Mouse (Mus musculus) kidney, embryonic 16.5 days (tissue): Measurements from ENCODE around the gene Gm15517. TPM values are rescaled to one million over a fixed set of nuclear protein-coding genes. Genes with fewer than 3 reads are reported as not detected.
"Not testable (repeated sequence)": the region's sequence is repeated elsewhere in the genome, so short reads cannot be mapped to it uniquely, and the experiment has no call there.

Experiments
- ATAC-seq: fragments of 200-750 bp; cut with Nextera tagmentation; 2 replicates; pipeline ENCODE4 v1.8.0; 2017; ENCODE audit warnings: moderate TSS enrichment; ENCODE audit not compliant: low FRiP score, low TSS enrichment
- H3K27ac ChIP-seq: fragments of 300-500 bp; sonication (generic); 2 replicates; pipeline ENCODE4 v1.5.1; 2014; ENCODE audit warnings: low read length
- H3K27me3 ChIP-seq: fragments of 300-500 bp; sonication (generic); 2 replicates; pipeline ENCODE4 v1.6.1; 2014; ENCODE audit warnings: low read length, control low read depth, mixed read lengths; ENCODE audit not compliant: insufficient read depth
- H3K36me3 ChIP-seq: fragments of 300-500 bp; sonication (generic); 2 replicates; pipeline ENCODE4 v1.6.1; 2014; ENCODE audit warnings: low read length, control low read depth, mixed read lengths; ENCODE audit not compliant: insufficient read depth
- H3K4me1 ChIP-seq: fragments of 300-500 bp; sonication (generic); 2 replicates; pipeline ENCODE4 v1.6.1; 2014; ENCODE audit warnings: low read length, control low read depth, mixed read lengths; ENCODE audit not compliant: insufficient read depth
- H3K4me2 ChIP-seq: fragments of 300-500 bp; sonication (generic); replicated peaks from 2 replicates; pipeline ENCODE4 v1.6.1; 2014; ENCODE audit warnings: low read depth, low read length
- H3K4me3 ChIP-seq: fragments of 300-500 bp; sonication (generic); 2 replicates; pipeline ENCODE4 v1.5.1; 2014; ENCODE audit warnings: mild to moderate bottlenecking, low read length
- H3K9ac ChIP-seq: fragments of 300-500 bp; sonication (generic); replicated peaks from 2 replicates; pipeline ENCODE4 v1.6.1; 2014; ENCODE audit warnings: low read length
- H3K9me3 ChIP-seq: fragments of 300-500 bp; sonication (generic); 2 replicates; pipeline ENCODE4 v1.6.1; 2016; ENCODE audit warnings: low read length, control low read depth
- WGBS: fragments of 180-500 bp; shearing (Covaris S2); extraction: QIAGEN DNeasy Blood & Tissue Kit; methylation state at CpG from one replicate; pipeline ENCODE4 v1.1.7; 2014; 5-methylcytosine and 5-hydroxymethylcytosine counted together
- polyA plus RNA-seq: library from polyadenylated mRNA; unstranded; fragments of >200 nt; fragmentation: Nextera tagmentation; extraction: Ambion mirVana; gene quantifications from 2 replicates; pipeline ENCODE4 v1.2.1, GENCODE M21; 2015

The Gm15517 gene
- polyA plus RNA-seq, 1 experiment from 2014 or later, result not detected

DNA sequence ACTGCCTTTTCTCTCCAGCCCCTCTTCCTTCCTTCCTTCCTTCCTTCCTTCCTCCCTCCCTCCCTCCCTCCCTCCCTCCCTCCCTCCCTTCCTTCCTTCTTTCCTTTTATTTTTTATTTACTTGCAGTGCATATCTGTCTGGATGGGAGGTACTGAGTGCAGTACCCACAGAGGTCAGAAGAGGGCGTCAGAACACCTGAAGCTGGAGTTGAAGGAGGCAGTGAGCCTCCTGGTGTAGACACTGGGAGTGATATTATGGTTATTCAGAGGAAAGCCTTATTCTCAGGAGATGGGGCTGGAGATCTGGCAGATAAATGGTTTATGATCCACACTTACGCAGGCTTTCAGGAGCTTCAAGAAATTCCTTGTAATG is 16.0 kb downstream of the Gm15517 start:
- Histone ChIP-seq H3K4me3 (no peak overlapping the region), H3K27me3 (peaks cover 3% of the 10 kb centered on the region; the same call in 1 of the 2 replicates), H3K4me1 (no peaks in the 10 kb centered on the region), H3K27ac (no peak overlapping the region), H3K9me3 (0 out of 2 replicates have a peak, but pooled peaks cover 4% of the 10 kb centered on the region), H3K4me2 (no peak overlapping the region), H3K36me3 (no peaks in the 10 kb centered on the region), H3K9ac (no peak overlapping the region)
- 42% methylated on average over 2 of the region's 2 CpGs for WGBS
- ATAC-seq, result no peak

DNA sequence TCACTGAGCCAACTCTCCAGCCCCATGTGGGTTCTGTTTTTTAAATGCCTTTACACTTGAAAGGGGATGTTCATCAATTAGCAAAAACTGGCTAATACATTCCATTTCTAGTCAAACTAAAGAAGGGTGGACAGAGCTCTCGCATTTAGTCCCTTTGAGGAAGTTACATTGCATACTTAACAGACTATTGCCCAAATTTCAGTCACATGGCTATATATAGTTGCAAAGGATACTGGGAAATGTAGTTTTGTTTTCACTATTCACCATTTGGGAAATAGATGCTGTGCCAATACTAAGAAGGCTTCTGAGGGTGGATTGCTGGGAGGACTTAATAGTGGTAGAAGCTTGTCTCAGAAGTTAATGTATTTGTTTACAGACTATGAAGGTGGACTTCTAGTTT is 19.7 kb downstream of the Gm15517 start:
- Histone ChIP-seq H3K27ac (no peak overlapping the region), H3K4me3 (no peak overlapping the region), H3K27me3 (no peaks in the 10 kb centered on the region), H3K4me1 (no peaks in the 10 kb centered on the region), H3K9ac (no peak overlapping the region), H3K9me3 (0 out of 2 replicates have a peak, but pooled peaks cover 4% of the 10 kb centered on the region), H3K4me2 (no peak overlapping the region), H3K36me3 (no peaks in the 10 kb centered on the region)
- WGBS, result 70% methylated on average over 1 of the region's 1 CpGs
- ATAC-seq, result no peak

DNA sequence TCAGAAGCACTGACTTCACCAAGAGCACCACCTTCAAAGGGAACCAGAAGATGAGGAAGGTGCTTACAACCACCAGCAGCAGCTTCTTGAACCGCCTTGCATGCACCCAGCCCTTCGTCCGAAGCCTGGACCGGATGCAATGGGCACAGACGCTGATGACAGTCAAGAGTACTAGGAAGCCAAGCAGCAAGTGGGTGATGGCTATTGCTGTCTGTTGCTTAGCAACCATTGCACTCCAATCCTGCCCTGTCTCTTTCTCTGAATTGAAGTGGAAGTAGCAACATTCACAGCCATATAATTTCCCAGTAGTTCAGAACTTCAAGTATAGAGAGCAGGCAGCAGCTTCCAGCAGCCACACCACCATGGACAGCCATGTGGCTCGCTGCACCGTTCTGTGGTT is 20.3 kb downstream of the Gm15517 start:
- Histone ChIP-seq H3K4me1 (no peaks in the 10 kb centered on the region), H3K4me3 (no peak overlapping the region), H3K4me2 (no peak overlapping the region), H3K9me3 (0 out of 2 replicates have a peak, but pooled peaks cover 4% of the 10 kb centered on the region), H3K36me3 (no peaks in the 10 kb centered on the region), H3K9ac (no peak overlapping the region), H3K27ac (no peak overlapping the region), H3K27me3 (no peaks in the 10 kb centered on the region)
- 73% methylated on average over 7 of the region's 7 CpGs for WGBS
- no peak for ATAC-seq

DNA sequence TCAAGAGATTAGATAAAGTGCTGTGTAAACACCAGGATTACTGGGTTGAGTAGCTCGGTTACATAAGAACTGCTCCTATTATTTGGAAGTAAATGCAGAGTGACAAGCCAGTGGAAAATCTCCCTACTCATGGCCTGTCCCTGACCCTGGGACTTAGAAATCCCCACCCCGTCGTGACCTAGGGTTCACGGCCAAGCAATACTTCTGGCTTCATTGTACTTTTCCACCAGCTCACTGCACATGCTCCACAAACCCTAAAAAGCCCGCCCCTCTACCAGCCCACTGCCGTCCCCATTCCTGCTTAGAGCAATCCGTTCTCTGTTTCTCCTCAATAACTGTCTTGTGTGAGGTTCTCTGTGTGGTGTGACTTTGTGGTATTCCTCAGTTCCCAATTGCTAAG is 26.5 kb downstream of the Gm15517 start:
- H3K9ac ChIP-seq, result no peak overlapping the region
- H3K36me3 ChIP-seq, result no peaks in the 10 kb centered on the region
- no peaks in the 10 kb centered on the region for H3K27me3 ChIP-seq
- ATAC-seq, result no peak
- H3K27ac ChIP-seq, result no peak overlapping the region
- no peak overlapping the region for H3K4me2 ChIP-seq
- no peak overlapping the region for H3K4me3 ChIP-seq
- 71% methylated on average over 7 of the region's 7 CpGs for WGBS
- no peaks in the 10 kb centered on the region for H3K4me1 ChIP-seq
- peaks cover 7% of the 10 kb centered on the region for H3K9me3 ChIP-seq

DNA sequence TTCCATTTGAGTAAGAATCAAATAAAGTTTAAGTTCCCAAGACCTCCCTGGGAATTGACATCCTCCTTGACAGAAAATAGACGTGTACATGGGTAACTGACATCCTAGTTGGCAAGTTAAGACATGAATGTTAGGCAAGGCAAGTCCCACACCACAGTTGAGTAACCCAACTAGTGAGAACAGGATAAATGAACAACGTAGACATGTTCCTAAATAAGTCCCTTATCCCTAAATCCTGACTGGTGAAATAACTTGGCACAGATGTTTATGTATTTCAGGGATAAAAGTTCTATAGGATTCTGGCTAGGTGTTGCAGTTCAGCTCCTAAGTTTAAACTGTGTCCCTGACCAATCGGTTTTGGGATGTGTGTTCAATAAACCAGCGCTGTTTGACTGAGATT is 29.7 kb downstream of the Gm15517 start:
- H3K9me3 ChIP-seq, result peaks cover 7% of the 10 kb centered on the region
- H3K4me3 ChIP-seq, result no peak overlapping the region
- 77% methylated on average over 4 of the region's 4 CpGs for WGBS
- H3K27me3 ChIP-seq, result no peaks in the 10 kb centered on the region
- no peaks in the 10 kb centered on the region for H3K36me3 ChIP-seq
- ATAC-seq, result no peak
- H3K4me1 ChIP-seq, result no peaks in the 10 kb centered on the region
- no peak overlapping the region for H3K4me2 ChIP-seq
- no peak overlapping the region for H3K9ac ChIP-seq
- no peak overlapping the region for H3K27ac ChIP-seq

DNA sequence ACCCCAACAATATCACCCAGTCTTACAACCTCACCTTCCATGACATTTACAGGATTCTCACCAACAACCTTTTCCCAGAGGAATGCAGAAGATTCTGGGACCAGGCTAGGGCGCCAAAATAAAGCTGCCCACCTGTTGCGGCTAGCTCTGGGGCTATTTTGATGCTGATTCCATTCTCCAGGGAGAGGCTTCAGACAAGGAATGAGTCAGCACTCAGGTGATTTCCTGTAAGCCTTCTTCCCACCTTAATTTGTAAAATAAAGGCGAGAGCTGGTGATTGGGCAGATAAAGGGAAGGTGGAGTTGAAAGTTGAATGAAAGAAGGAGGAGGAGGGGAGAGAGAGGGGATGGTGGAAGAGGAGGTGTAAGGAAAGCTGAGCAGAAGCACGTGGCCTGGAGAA is 30.2 kb downstream of the Gm15517 start:
- Histone ChIP-seq H3K9me3 (peaks cover 7% of the 10 kb centered on the region), H3K27ac (no peak overlapping the region), H3K36me3 (no peaks in the 10 kb centered on the region), H3K4me1 (no peaks in the 10 kb centered on the region), H3K27me3 (no peaks in the 10 kb centered on the region), H3K4me3 (no peak overlapping the region), H3K4me2 (no peak overlapping the region), H3K9ac (no peak overlapping the region)
- 52% methylated on average over 4 of the region's 4 CpGs for WGBS
- no peak for ATAC-seq

DNA sequence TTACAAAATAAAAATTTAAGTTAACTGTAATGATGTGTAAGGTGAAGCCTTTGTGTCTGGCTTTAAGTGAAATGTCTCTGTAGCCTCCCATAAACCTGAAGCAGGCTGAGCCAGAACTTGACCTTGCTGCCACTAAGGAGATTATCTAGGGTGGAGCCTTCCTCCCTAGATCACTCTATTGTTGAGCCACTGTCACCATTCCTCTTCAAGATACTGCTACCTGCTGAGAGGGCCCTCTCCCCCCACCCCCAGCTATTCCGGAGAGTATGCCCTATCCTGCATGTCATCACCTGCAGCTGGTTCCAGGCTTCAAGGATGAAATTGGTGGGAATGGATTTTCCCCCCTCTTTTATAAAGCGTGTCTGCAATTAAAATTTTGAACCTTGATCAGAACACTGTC is 36.3 kb downstream of the Gm15517 start:
- H3K27me3 ChIP-seq, H3K27ac ChIP-seq, H3K9me3 ChIP-seq, H3K4me3 ChIP-seq, H3K36me3 ChIP-seq, H3K9ac ChIP-seq, H3K4me1 ChIP-seq, ATAC-seq, H3K4me2 ChIP-seq: not testable (repeated sequence)
- 82% methylated on average over 2 of the region's 2 CpGs for WGBS

DNA sequence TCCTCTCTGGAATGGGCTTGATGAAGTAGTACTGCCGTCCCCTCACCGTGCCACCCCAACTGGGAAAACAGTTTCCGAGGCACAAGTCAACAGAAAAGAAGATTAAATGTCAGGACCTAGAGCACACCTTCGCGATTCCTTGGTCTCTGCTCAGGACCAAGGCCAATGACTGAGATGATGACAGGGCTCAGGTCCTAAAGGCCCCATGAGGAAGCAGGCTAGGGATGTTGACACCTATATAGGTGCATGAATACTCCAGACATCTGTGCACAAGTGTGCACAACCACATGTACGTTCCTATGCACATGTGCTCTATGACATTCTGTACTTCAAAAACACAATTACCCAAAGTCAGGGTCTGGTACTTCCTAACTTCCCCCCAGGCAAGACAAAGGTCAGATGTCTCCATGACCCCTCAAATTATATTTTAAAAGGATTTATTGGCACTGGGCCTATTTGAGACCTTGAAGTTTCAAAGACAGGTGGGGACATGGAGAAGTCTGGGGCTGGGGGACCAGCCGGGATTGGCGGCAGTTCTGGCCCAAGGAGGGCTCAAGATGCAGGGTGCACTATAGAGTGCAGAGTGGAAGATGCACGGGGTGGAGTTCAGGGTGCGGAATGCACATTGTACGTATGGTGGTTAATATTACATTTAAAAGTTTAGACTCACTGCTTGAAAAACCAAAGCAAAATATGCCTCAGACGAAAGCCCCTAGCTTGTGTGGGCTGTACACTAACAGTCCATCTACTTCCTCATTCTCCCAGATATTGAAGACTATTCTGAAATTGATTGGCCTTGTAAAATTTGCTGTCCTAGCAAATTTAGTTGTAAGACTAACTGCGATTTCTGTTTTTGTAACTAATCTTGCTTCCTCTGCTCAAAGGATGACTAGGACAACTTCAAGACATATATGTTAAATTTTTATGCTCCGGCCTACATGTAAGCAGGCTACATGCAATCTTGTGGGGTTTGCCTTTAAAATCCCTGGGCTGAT is 42.4 kb downstream of the Gm15517 start:
- peak overlapping the region; percentile 94 for H3K9ac ChIP-seq
- no peak for ATAC-seq
- 80% methylated on average over 14 of the region's 14 CpGs for WGBS

DNA sequence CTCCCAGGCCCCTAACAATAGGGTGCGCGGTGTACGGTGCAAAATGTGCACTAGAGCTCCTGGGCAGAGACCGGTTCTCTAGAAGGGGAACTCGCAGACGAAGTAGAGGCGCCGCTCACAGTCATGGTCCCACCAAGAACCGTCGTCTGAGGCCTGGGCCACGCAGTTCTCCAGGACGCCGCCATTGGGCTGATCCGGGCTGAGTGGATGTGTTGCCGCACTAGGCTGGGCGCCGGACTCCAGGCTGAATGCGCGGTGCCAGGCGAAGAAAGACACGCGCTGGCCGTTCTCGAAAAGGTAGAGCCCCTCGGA is 43.2 kb downstream of the Gm15517 start:
- Histone ChIP-seq H3K36me3 (no peaks in the 10 kb centered on the region), H3K9me3 (no peaks in the 10 kb centered on the region), H3K27ac (peak overlapping the region; percentile 93), H3K27me3 (peaks cover 8% of the 10 kb centered on the region; the same call in 1 of the 2 replicates), H3K4me2 (peak overlapping the region; percentile 57), H3K4me1 (peaks cover 19% of the 10 kb centered on the region), H3K9ac (peak overlapping the region; percentile 94), H3K4me3 (peak overlapping the region; percentile 76)
- ATAC-seq, result peak; percentile 13
- under 1% methylated on average over 25 of the region's 25 CpGs for WGBS

More for the DNA sequence above, 42.4 kb downstream of the Gm15517 start:
- Histone ChIP-seq H3K27me3 (peaks cover 3% of the 10 kb centered on the region; the same call in 1 of the 2 replicates), H3K36me3 (no peaks in the 10 kb centered on the region), H3K27ac (peak overlapping the region; percentile 93), H3K4me3 (peak overlapping the region; percentile 76), H3K4me1 (peaks cover 19% of the 10 kb centered on the region), H3K4me2 (peak overlapping the region; percentile 57), H3K9me3 (no peaks in the 10 kb centered on the region)
